Mouse (Mus musculus) hindbrain, embryonic 15.5 days (tissue): ENCODE measurements around the gene Zdhhc1. TPM values are rescaled to one million over a fixed set of nuclear protein-coding genes. Genes with fewer than 3 reads are reported as not detected.

Experiments used
- ATAC-seq: fragments of 200-750 bp; cut with Nextera tagmentation; 2 replicates; pipeline ENCODE4 v1.8.0; 2017; ENCODE audit warnings: low read depth, moderate number of reproducible peaks, moderate TSS enrichment; ENCODE audit not compliant: low FRiP score
- H3K27ac ChIP-seq: fragments of 300-500 bp; sonication (generic); replicated peaks from 2 replicates; pipeline ENCODE4 v1.5.1; 2015; ENCODE audit warnings: mild to moderate bottlenecking, inconsistent platforms
- H3K27me3 ChIP-seq: fragments of 300-500 bp; sonication (generic); 2 replicates; pipeline ENCODE4 v1.6.1; 2015; ENCODE audit warnings: control low read depth, inconsistent platforms
- H3K36me3 ChIP-seq: fragments of 300-500 bp; sonication (generic); 2 replicates; pipeline ENCODE4 v1.6.1; 2015; ENCODE audit warnings: control low read depth, inconsistent platforms
- H3K4me1 ChIP-seq: fragments of 300-500 bp; sonication (generic); replicated peaks from 2 replicates; pipeline ENCODE4 v1.6.1; 2015; ENCODE audit warnings: control low read depth, inconsistent platforms
- H3K4me2 ChIP-seq: fragments of 300-500 bp; sonication (generic); 2 replicates; pipeline ENCODE4 v1.6.1; 2015; ENCODE audit warnings: moderate library complexity, mild to moderate bottlenecking, inconsistent platforms
- H3K4me3 ChIP-seq: fragments of 300-500 bp; sonication (generic); 2 replicates; pipeline ENCODE4 v1.5.1; 2015; ENCODE audit warnings: mild to moderate bottlenecking, inconsistent platforms
- H3K9ac ChIP-seq: fragments of 300-500 bp; sonication (generic); 2 replicates; pipeline ENCODE4 v1.6.1; 2015; ENCODE audit warnings: inconsistent platforms
- H3K9me3 ChIP-seq: fragments of 300-500 bp; sonication (generic); 2 replicates; pipeline ENCODE4 v1.6.1; 2016; ENCODE audit warnings: control low read depth, inconsistent platforms
- WGBS: fragments of 180-500 bp; shearing (Covaris S2); methylation state at CpG from one replicate; pipeline ENCODE4 v1.1.7; 2015; 5-methylcytosine and 5-hydroxymethylcytosine counted together
- polyA plus RNA-seq: library from polyadenylated mRNA; unstranded; fragments of >200 nt; fragmentation: Nextera tagmentation; extraction: Ambion mirVana; gene quantifications from 2 replicates; pipeline ENCODE4 v1.2.1, GENCODE M21; 2015

Zdhhc1 gene
- polyA plus RNA-seq, 1 experiment from 2014 or later = 41.9 TPM

GRCm38 (mm10) chr8:105531774-105532173 lies 35.1 kb upstream of the Zdhhc1 start:
- 63% methylated on average over 2 of the region's 2 CpGs for WGBS
- peaks cover 19% of the 10 kb centered on the region for H3K36me3 ChIP-seq

GRCm38 (mm10) chr8:105529271-105529670 lies 32.6 kb upstream of the Zdhhc1 start:
- peaks cover 16% of the 10 kb centered on the region; the same call in 1 of the 2 replicates for H3K36me3 ChIP-seq
- H3K9me3 ChIP-seq = no peaks in the 10 kb centered on the region
- H3K4me1 ChIP-seq = peaks cover 6% of the 10 kb centered on the region; the same call in 1 of the 2 replicates
- ATAC-seq = no peak
- no peak overlapping the region for H3K4me2 ChIP-seq
- H3K27me3 ChIP-seq = no peaks in the 10 kb centered on the region
- no peak overlapping the region for H3K9ac ChIP-seq
- 83% methylated on average over 3 of the region's 3 CpGs for WGBS
- H3K27ac ChIP-seq = no peak overlapping the region
- H3K4me3 ChIP-seq = no peak overlapping the region

More at GRCm38 (mm10) chr8:105531774-105532173, 35.1 kb upstream of the Zdhhc1 start:
- Histone ChIP-seq H3K4me3 (no peak overlapping the region), H3K9me3 (no peaks in the 10 kb centered on the region), H3K27me3 (no peaks in the 10 kb centered on the region), H3K4me2 (no peak overlapping the region), H3K9ac (no peak overlapping the region), H3K4me1 (peaks cover 6% of the 10 kb centered on the region; the same call in 1 of the 2 replicates), H3K27ac (no peak overlapping the region)
- no peak for ATAC-seq

GRCm38 (mm10) chr8:105528206-105528605 lies 31.5 kb upstream of the Zdhhc1 start:
- Histone ChIP-seq H3K4me3 (no peak overlapping the region), H3K36me3 (peaks cover 16% of the 10 kb centered on the region; the same call in 1 of the 2 replicates), H3K27me3 (no peaks in the 10 kb centered on the region), H3K4me2 (no peak overlapping the region), H3K9ac (no peak overlapping the region), H3K4me1 (no peaks in the 10 kb centered on the region), H3K27ac (no peak overlapping the region), H3K9me3 (no peaks in the 10 kb centered on the region)
- no peak for ATAC-seq
- 100% methylated on average over 1 of the region's 1 CpGs for WGBS

GRCm38 (mm10) chr8:105527110-105527509 lies 30.4 kb upstream of the Zdhhc1 start:
- 91% methylated on average over 2 of the region's 2 CpGs for WGBS
- Histone ChIP-seq H3K27me3 (no peaks in the 10 kb centered on the region), H3K4me1 (no peaks in the 10 kb centered on the region), H3K36me3 (peaks cover 16% of the 10 kb centered on the region; the same call in 1 of the 2 replicates), H3K4me3 (no peak overlapping the region), H3K9me3 (no peaks in the 10 kb centered on the region), H3K4me2 (no peak overlapping the region), H3K9ac (no peak overlapping the region), H3K27ac (no peak overlapping the region)
- peak; percentile 33; the same call in 1 of the 2 replicates for ATAC-seq

- Histone ChIP-seq H3K27me3 (no peaks in the 10 kb centered on the region), H3K4me1 (peaks cover 30% of the 10 kb centered on the region), H3K9me3 (no peaks in the 10 kb centered on the region), H3K4me3 (no peak overlapping the region), H3K9ac (no peak overlapping the region), H3K36me3 (peaks cover 9% of the 10 kb centered on the region; the same call in 1 of the 2 replicates), H3K27ac (no peak overlapping the region), H3K4me2 (no peak overlapping the region)
- ATAC-seq = no peak
- WGBS = 79% methylated on average over 9 of the region's 9 CpGs
Observed at GRCm38 (mm10) chr8:105522890-105523289, 26.2 kb upstream of the Zdhhc1 start.

GRCm38 (mm10) chr8:105521995-105522769 lies 25.5 kb upstream of the Zdhhc1 start:
- Histone ChIP-seq H3K27me3 (peaks cover 5% of the 10 kb centered on the region; the same call in 1 of the 2 replicates), H3K4me2 (no peak overlapping the region), H3K4me1 (peaks cover 30% of the 10 kb centered on the region), H3K4me3 (no peak overlapping the region), H3K9ac (no peak overlapping the region), H3K36me3 (peaks cover 9% of the 10 kb centered on the region; the same call in 1 of the 2 replicates), H3K9me3 (no peaks in the 10 kb centered on the region), H3K27ac (no peak overlapping the region)
- ATAC-seq = no peak
- 84% methylated on average over 21 of the region's 21 CpGs for WGBS

- H3K36me3 ChIP-seq = peaks cover 9% of the 10 kb centered on the region; the same call in 1 of the 2 replicates
- H3K27me3 ChIP-seq = peaks cover 5% of the 10 kb centered on the region; the same call in 1 of the 2 replicates
- H3K27ac ChIP-seq = no peak overlapping the region
- no peak for ATAC-seq
- 0% methylated on average over 3 of the region's 3 CpGs for WGBS
- H3K4me1 ChIP-seq = peaks cover 36% of the 10 kb centered on the region
- no peak overlapping the region for H3K4me3 ChIP-seq
- no peaks in the 10 kb centered on the region for H3K9me3 ChIP-seq
- H3K9ac ChIP-seq = no peak overlapping the region
- H3K4me2 ChIP-seq = 0 out of 2 replicates have a peak overlapping the region, but pooled peaks have one; percentile 98
Observed at GRCm38 (mm10) chr8:105521061-105521460, 24.4 kb upstream of the Zdhhc1 start.

- Histone ChIP-seq H3K4me3 (no peak overlapping the region), H3K9ac (no peak overlapping the region), H3K4me2 (peak overlapping the region; percentile 98; the same call in 1 of the 2 replicates), H3K36me3 (peaks cover 9% of the 10 kb centered on the region; the same call in 1 of the 2 replicates), H3K9me3 (no peaks in the 10 kb centered on the region), H3K27ac (no peak overlapping the region), H3K27me3 (peaks cover 5% of the 10 kb centered on the region; the same call in 1 of the 2 replicates), H3K4me1 (peaks cover 40% of the 10 kb centered on the region)
- WGBS = 38% methylated on average over 5 of the region's 5 CpGs
- ATAC-seq = no peak
Observed at GRCm38 (mm10) chr8:105520521-105520920, 23.8 kb upstream of the Zdhhc1 start.

- no peak for ATAC-seq
- no peak overlapping the region for H3K27ac ChIP-seq
- H3K9ac ChIP-seq = no peak overlapping the region
- H3K27me3 ChIP-seq = peaks cover 5% of the 10 kb centered on the region; the same call in 1 of the 2 replicates
- peak overlapping the region; percentile 98 for H3K4me2 ChIP-seq
- H3K4me3 ChIP-seq = peak overlapping the region; percentile 54
- no peaks in the 10 kb centered on the region for H3K9me3 ChIP-seq
- WGBS = 5% methylated on average over 2 of the region's 2 CpGs
- H3K36me3 ChIP-seq = peaks cover under 1% of the 10 kb centered on the region; the same call in 1 of the 2 replicates
- H3K4me1 ChIP-seq = peaks cover 40% of the 10 kb centered on the region
Observed at GRCm38 (mm10) chr8:105519591-105519990, 22.9 kb upstream of the Zdhhc1 start.

GRCm38 (mm10) chr8:105518436-105519313 lies 22.0 kb upstream of the Zdhhc1 start, which contains the start of gene Hsd11b2:
TSS of gene Hsd11b2 (plus strand) at chr8:105518755.
- H3K36me3 ChIP-seq = no peaks in the 10 kb centered on the region
- H3K9me3 ChIP-seq = no peaks in the 10 kb centered on the region
- H3K4me3 ChIP-seq = peak within 1 kb of the TSS; percentile 54
- H3K4me2 ChIP-seq = peak within 1 kb of the TSS; percentile 98
- WGBS = under 1% methylated on average over 68 of the region's 68 CpGs
- H3K9ac ChIP-seq = peak within 1 kb of the TSS; percentile 42
- peak within 1 kb of the TSS; percentile 29 for H3K27ac ChIP-seq
- H3K4me1 ChIP-seq = peaks cover 40% of the 10 kb centered on the region
- peak; percentile 64 for ATAC-seq
- H3K27me3 ChIP-seq = peaks cover 5% of the 10 kb centered on the region; the same call in 1 of the 2 replicates

GRCm38 (mm10) chr8:105517346-105517745 lies 20.6 kb upstream of the Zdhhc1 start:
- Histone ChIP-seq H3K27me3 (peaks cover 5% of the 10 kb centered on the region; the same call in 1 of the 2 replicates), H3K4me2 (no peak overlapping the region), H3K4me1 (peaks cover 40% of the 10 kb centered on the region), H3K27ac (no peak overlapping the region), H3K9me3 (no peaks in the 10 kb centered on the region), H3K4me3 (no peak overlapping the region), H3K36me3 (no peaks in the 10 kb centered on the region), H3K9ac (no peak overlapping the region)
- WGBS = 45% methylated on average over 8 of the region's 8 CpGs
- ATAC-seq = no peak
